ENCODE assay signal across 9 mouse cellular contexts in the genomic region with DNA sequence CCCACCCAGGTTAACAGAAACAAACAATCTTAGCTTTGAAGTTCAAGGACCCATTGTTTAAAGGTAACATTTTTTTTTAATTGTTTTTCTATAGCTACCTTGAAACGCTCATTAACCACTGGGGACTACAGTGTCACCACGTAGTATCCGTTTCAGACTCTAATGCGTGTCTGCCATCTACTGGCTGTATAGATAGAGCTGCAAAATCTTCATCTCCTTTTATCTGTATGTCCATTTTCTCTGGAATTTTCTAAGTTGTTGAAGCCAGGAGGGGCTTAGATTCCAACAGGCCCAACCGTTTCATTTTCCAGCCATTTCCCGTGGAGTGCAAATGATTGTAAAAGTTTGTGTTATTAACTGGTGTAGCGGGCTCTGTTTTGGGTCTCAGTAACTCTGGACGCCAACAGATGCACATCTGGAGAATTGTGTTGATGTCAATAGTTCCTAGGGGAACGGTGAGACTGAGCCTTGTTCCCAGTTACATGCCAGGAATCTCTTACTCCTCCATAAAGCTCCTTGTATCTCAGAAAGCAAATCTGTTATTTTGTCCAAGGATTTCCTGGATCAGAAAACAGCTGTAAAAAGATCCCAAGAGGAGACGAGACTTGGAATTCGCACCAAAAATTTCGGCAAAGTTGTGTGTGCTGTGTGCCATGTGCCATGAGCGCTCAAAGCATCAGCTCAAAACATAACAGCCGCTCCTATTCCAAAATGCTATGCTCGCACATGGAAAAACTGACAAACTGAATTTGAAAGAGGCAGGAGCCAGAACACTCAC.
DNase-seq lines count a peak whose midpoint lies in the region; ATAC-seq lines count a peak whose summit lies in the region.
"Had no signal": no experiment of that assay in that cellular context is flagged by ENCODE, and none has a peak within 500 bp of the region (broad histone marks: within the 10 kb centered on the region; RNA-seq: fewer than 3 reads in every experiment).

No protein-coding gene starts in this region.

- 62% methylated on average over 15 of the region's 15 CpGs for WGBS in kidney, embryonic 14.5 days

- H3K27ac ChIP-seq in kidney, embryonic 14.5 days (ENCODE audit: low read depth, low read length) = no peak overlapping the region
- H3K27ac ChIP-seq: heart, embryonic 15.5 days had no signal

- no peak overlapping the region for H3K4me3 ChIP-seq in kidney, embryonic 14.5 days (ENCODE audit: low read length)
- H3K4me3 ChIP-seq: heart, embryonic 15.5 days; megakaryocyte, embryonic 14.5 days had no signal

- ATAC-seq in kidney, embryonic 14.5 days (ENCODE audit: low FRiP score, low TSS enrichment) = no peak

- H3K4me1 ChIP-seq in kidney, embryonic 14.5 days (ENCODE audit: control insufficient read depth, insufficient read depth, low read length) = no peaks in the 10 kb centered on the region
- H3K4me1 ChIP-seq: heart, embryonic 15.5 days; megakaryocyte, embryonic 14.5 days had no signal

- no peaks in the 10 kb centered on the region; the same call in 1 of the 2 replicates for H3K9me3 ChIP-seq in kidney, embryonic 14.5 days (ENCODE audit: control insufficient read depth, low read length)
- H3K9me3 ChIP-seq: heart, embryonic 15.5 days had no signal

- no peak overlapping the region for H3K9ac ChIP-seq in kidney, embryonic 14.5 days (ENCODE audit: low read depth, low read length)
- H3K9ac ChIP-seq: heart, embryonic 15.5 days had no signal

- DNase-seq in kidney, postnatal 10 days = peak; percentile 54
- peak; percentile 64 for DNase-seq in ZHBTc4 (ENCODE audit: low read depth, low spot score)
- peak; percentile 34 for DNase-seq in fibroblast of lung, adult 2 months (ENCODE audit: low read depth)
- peak; percentile 47 to 58 for DNase-seq in kidney, postnatal 36 days
- peak; percentile 85 for DNase-seq in skeletal muscle tissue, adult 2 months (ENCODE audit: low read depth, low spot score)
- no peak for DNase-seq in ovary, postnatal 10 days (ENCODE audit: low spot score)

- no peaks in the 10 kb centered on the region for H3K27me3 ChIP-seq in kidney, embryonic 14.5 days (ENCODE audit: control insufficient read depth, insufficient read depth, low read length)
- H3K27me3 ChIP-seq: heart, embryonic 15.5 days; megakaryocyte, embryonic 14.5 days had no signal

- H3K36me3 ChIP-seq in kidney, embryonic 14.5 days (ENCODE audit: control insufficient read depth, insufficient read depth, low read length) = no peaks in the 10 kb centered on the region
- H3K36me3 ChIP-seq: heart, embryonic 15.5 days had no signal

- no peak overlapping the region for H3K4me2 ChIP-seq in kidney, embryonic 14.5 days (replicated peaks; ENCODE audit: low read depth, low read length)
- H3K4me2 ChIP-seq: heart, embryonic 15.5 days had no signal
